Mouse (Mus musculus) gastrocnemius, adult 2 months (tissue): ENCODE measurements around the gene Peli2. TPM values are rescaled to one million over a fixed set of nuclear protein-coding genes. Genes with fewer than 3 reads are reported as not detected.
A peak's percentile ranks its signal among the peaks of the same experiment; 100 is the strongest.
"Not testable (repeated sequence)": the region's sequence is repeated elsewhere in the genome, so short reads cannot be mapped to it uniquely, and the experiment has no call there.

Source experiments
- DNase-seq: peaks from one replicate; pipeline ENCODE4 v3.0.0; 2022
- H3K27ac ChIP-seq: fragments of 200-600 bp; 2 replicates; pipeline ENCODE4 v1.8.1; 2022; ENCODE audit warnings: mild to moderate bottlenecking
- H3K4me3 ChIP-seq: fragments of 200-600 bp; 2 replicates; pipeline ENCODE4 v1.8.1; 2022; ENCODE audit warnings: mild to moderate bottlenecking, moderate library complexity
- CTCF ChIP-seq: fragments of 200-600 bp; IDR thresholded peaks from 2 replicates; pipeline ENCODE4 v1.8.1; 2022; ENCODE audit warnings: antibody characterized with exemption, mild to moderate bottlenecking, moderate library complexity
- intact Hi-C: fragments of 180-260 bp; cut with DNase I; formaldehyde crosslinking; loops from one replicate; pipeline ENCODE4 v1.15.1; 2025
- long read RNA-seq, 2 experiments: library from polyadenylated mRNA; stranded (forward); transcript quantifications; one replicate each; pipeline ENCODE4 v2.0.0; 2021
- total RNA-seq, 2 experiments: library from RNA; stranded (reverse); gene quantifications; 2 replicates each; pipeline ENCODE4 v1.2.3; 2021

The Peli2 gene
- total RNA-seq = 10 to 100 TPM; 15.0 to 17.6 TPM
- long read RNA-seq, experiment 1, full-length matches to known transcripts = 6 of 9 reads
- long read RNA-seq, experiment 1, partial matches to known transcripts = 0 of 9 reads
- long read RNA-seq, experiment 1, other reads (novel, unspliced or antisense) = 3 of 9 reads
- long read RNA-seq, experiment 2, full-length matches to known transcripts = 6 of 7 reads
- long read RNA-seq, experiment 2, partial matches to known transcripts = 0 of 7 reads
- long read RNA-seq, experiment 2, other reads (novel, unspliced or antisense) = 1 of 7 reads

- intact Hi-C loops = loop anchor here (5.0 to 10.0 kb wide), 2 partner anchors 51 to 244 kb away; no protein-coding TSS in a partner anchor
- Histone ChIP-seq H3K27ac (peak within 1 kb of the TSS; percentile 93), H3K4me3 (peak within 1 kb of the TSS; percentile 74)
- peak; percentile 84 for DNase-seq
- peak; percentile 38; the same call in 1 of the 2 replicates for TF ChIP-seq CTCF
These were observed at the start of gene Peli2 for GRCm38 (mm10) chr14:48120752-48121528. Gene Peli2 (plus strand): TSS chr14:48120823.

- DNase-seq = no peak
- intact Hi-C loops = no loop called here
- H3K4me3 ChIP-seq = no peak overlapping the region
- H3K27ac ChIP-seq = no peak overlapping the region
- no peak for TF ChIP-seq CTCF
These were observed 48.5 kb upstream of the Peli2 start for GRCm38 (mm10) chr14:48072104-48072503.

- peak overlapping the region; percentile 80 for H3K27ac ChIP-seq
- DNase-seq = peak; percentile 66
- 0 out of 2 replicates have a peak overlapping the region, but pooled peaks have one; percentile 11 for H3K4me3 ChIP-seq
- TF ChIP-seq CTCF = no peak
- intact Hi-C loops = no loop called here
These were observed 47.1 kb upstream of the Peli2 start for GRCm38 (mm10) chr14:48073247-48074161.

GRCm38 (mm10) chr14:48079574-48079973 lies 41.0 kb upstream of the Peli2 start:
- intact Hi-C loops, H3K27ac ChIP-seq, DNase-seq, H3K4me3 ChIP-seq: not testable (repeated sequence)

- Histone ChIP-seq H3K4me3 (no peak overlapping the region), H3K27ac (no peak overlapping the region)
- TF ChIP-seq CTCF = no peak
- no peak for DNase-seq
- intact Hi-C loops = no loop called here
These were observed 36.5 kb upstream of the Peli2 start for GRCm38 (mm10) chr14:48083836-48084812.

GRCm38 (mm10) chr14:48086682-48087297 lies 33.8 kb upstream of the Peli2 start:
- TF ChIP-seq CTCF = no peak
- Histone ChIP-seq H3K27ac (no peak overlapping the region), H3K4me3 (no peak overlapping the region)
- no peak for DNase-seq
- intact Hi-C loops = no loop called here

GRCm38 (mm10) chr14:48087298-48087830 lies 33.3 kb upstream of the Peli2 start:
- no peak overlapping the region for H3K4me3 ChIP-seq
- no peak overlapping the region for H3K27ac ChIP-seq
- DNase-seq = no peak
- TF ChIP-seq CTCF = no peak
- intact Hi-C loops = no loop called here

GRCm38 (mm10) chr14:48090465-48090864 lies 30.2 kb upstream of the Peli2 start:
- H3K4me3 ChIP-seq = no peak overlapping the region
- intact Hi-C loops = no loop called here
- TF ChIP-seq CTCF = no peak
- no peak overlapping the region for H3K27ac ChIP-seq
- no peak for DNase-seq

- no peak overlapping the region for H3K27ac ChIP-seq
- H3K4me3 ChIP-seq = no peak overlapping the region
- DNase-seq = no peak
- no peak for TF ChIP-seq CTCF
- intact Hi-C loops = no loop called here
These were observed 29.5 kb upstream of the Peli2 start for GRCm38 (mm10) chr14:48091160-48091559.

- Histone ChIP-seq H3K4me3 (no peak overlapping the region), H3K27ac (no peak overlapping the region)
- DNase-seq = no peak
- TF ChIP-seq CTCF = no peak
- intact Hi-C loops = no loop called here
These were observed 22.4 kb upstream of the Peli2 start for GRCm38 (mm10) chr14:48098253-48098652.

- intact Hi-C loops = no loop called here
- DNase-seq = no peak
- no peak for TF ChIP-seq CTCF
- H3K27ac ChIP-seq = no peak overlapping the region
- H3K4me3 ChIP-seq = no peak overlapping the region
These were observed 21.3 kb upstream of the Peli2 start for GRCm38 (mm10) chr14:48099354-48099753.
